Mouse (Mus musculus) lung, postnatal 0 days (tissue): ENCODE results near the gene Dmrta1.

Source experiments
- CTCF ChIP-seq: IDR thresholded peaks from 2 replicates; pipeline ENCODE4 v1.5.1; 2016; ENCODE audit warnings: antibody characterized with exemption, mild to moderate bottlenecking
- EP300 ChIP-seq: IDR thresholded peaks from 2 replicates; pipeline ENCODE4 v1.6.1; 2016; ENCODE audit warnings: antibody characterized with exemption, mild to moderate bottlenecking, control low read depth

- TF ChIP-seq CTCF (no peak), EP300 (no peak)
These were observed 47.7 kb upstream of the Dmrta1 start for GRCm38 (mm10) chr4:89631560-89631959.
